ENCODE assay signal across 11 mouse cellular contexts in genomic region chr11:87246724-87247493, GRCm38 (mm10).
DNase-seq lines count a peak whose midpoint lies in the region; ATAC-seq and TF ChIP-seq lines count a peak whose summit lies in the region.
"Had no signal": no experiment of that assay in that cellular context is flagged by ENCODE, and none has a peak within 500 bp of the region (broad histone marks: within the 10 kb centered on the region; RNA-seq: fewer than 3 reads in every experiment).

No protein-coding gene starts in this region.

- TF ChIP-seq EP300 in stomach, postnatal 0 days (optimal IDR thresholded peaks at IDR 0.05) = no peak

- 48% methylated on average over 9 of the region's 9 CpGs for WGBS in kidney, embryonic 16.5 days
- WGBS in stomach, postnatal 0 days = 59% methylated on average over 9 of the region's 9 CpGs
- WGBS in cerebellum, adult 2 months = 59% methylated on average over 9 of the region's 9 CpGs

- ATAC-seq in frontal cortex, adult (ENCODE audit: low TSS enrichment) = peak; percentile 42; the same call in 1 of the 2 replicates
- no peak for ATAC-seq in kidney, embryonic 16.5 days (ENCODE audit: low FRiP score, low TSS enrichment)
- no peak for ATAC-seq in stomach, postnatal 0 days (ENCODE audit: low FRiP score, low TSS enrichment)
- ATAC-seq: activated CD4-positive, CD25-positive, alpha-beta regulatory T cell, adult 4 months had no signal

- H3K4me3 ChIP-seq in kidney, embryonic 16.5 days (ENCODE audit: low read length) = no peak overlapping the region
- H3K4me3 ChIP-seq in stomach, postnatal 0 days (ENCODE audit: low read depth, low read length) = no peak overlapping the region
- H3K4me3 ChIP-seq in cerebellum, adult 2 months (replicated peaks; ENCODE audit: insufficient read depth, low read depth, low read length) = no peak overlapping the region
- H3K4me3 ChIP-seq: erythroblast, embryonic 14.5 days; liver, embryonic 15.5 days had no signal

- TF ChIP-seq CTCF in stomach, postnatal 0 days (IDR thresholded peaks at IDR 0.05; ENCODE audit: low read depth) = peak; percentile 45
- TF ChIP-seq CTCF in cerebellum, adult 2 months (IDR thresholded peaks at IDR 0.05; ENCODE audit: borderline replicate concordance, insufficient read depth, low read depth, low read length) = no peak

- no peak for TF ChIP-seq POLR2A in cerebellum, adult 2 months (IDR thresholded peaks at IDR 0.05; ENCODE audit: borderline replicate concordance, insufficient read depth, low read length)

- peaks cover 9% of the 10 kb centered on the region for H3K4me1 ChIP-seq in kidney, embryonic 16.5 days (ENCODE audit: insufficient read depth, low read length)
- H3K4me1 ChIP-seq in stomach, postnatal 0 days (replicated peaks; ENCODE audit: control insufficient read depth, insufficient read depth) = no peaks in the 10 kb centered on the region
- peaks cover 3% of the 10 kb centered on the region; the same call in 1 of the 2 replicates for H3K4me1 ChIP-seq in cerebellum, adult 2 months (ENCODE audit: control insufficient read depth, insufficient read depth, low read length)
- H3K4me1 ChIP-seq: liver, embryonic 15.5 days had no signal

- H3K4me2 ChIP-seq in kidney, embryonic 16.5 days (replicated peaks; ENCODE audit: low read depth, low read length) = no peak overlapping the region
- H3K4me2 ChIP-seq in stomach, postnatal 0 days (replicated peaks; ENCODE audit: low read depth) = no peak overlapping the region
- H3K4me2 ChIP-seq: liver, embryonic 15.5 days had no signal

- H3K27me3 ChIP-seq in kidney, embryonic 16.5 days (ENCODE audit: insufficient read depth, low read length) = no peaks in the 10 kb centered on the region
- no peaks in the 10 kb centered on the region for H3K27me3 ChIP-seq in stomach, postnatal 0 days (ENCODE audit: control insufficient read depth, insufficient read depth, low read length)
- no peaks in the 10 kb centered on the region for H3K27me3 ChIP-seq in cerebellum, adult 2 months (ENCODE audit: control insufficient read depth, insufficient read depth, low read length)
- H3K27me3 ChIP-seq: liver, embryonic 15.5 days had no signal

- H3K9ac ChIP-seq in kidney, embryonic 16.5 days (replicated peaks; ENCODE audit: low read length) = no peak overlapping the region
- H3K9ac ChIP-seq in stomach, postnatal 0 days (ENCODE audit: low read length) = no peak overlapping the region
- H3K9ac ChIP-seq: liver, embryonic 15.5 days had no signal

- peak overlapping the region; percentile 4; the same call in 1 of the 2 replicates for H3K27ac ChIP-seq in kidney, embryonic 16.5 days (ENCODE audit: low read length)
- no peak overlapping the region for H3K27ac ChIP-seq in stomach, postnatal 0 days (replicated peaks)
- H3K27ac ChIP-seq in cerebellum, adult 2 months (ENCODE audit: insufficient read depth, low read length) = no peak overlapping the region
- H3K27ac ChIP-seq: liver, embryonic 15.5 days had no signal

- no peaks in the 10 kb centered on the region for H3K36me3 ChIP-seq in kidney, embryonic 16.5 days (ENCODE audit: insufficient read depth, low read length)
- H3K36me3 ChIP-seq in stomach, postnatal 0 days (ENCODE audit: control insufficient read depth, insufficient read depth, low read length) = no peaks in the 10 kb centered on the region
- H3K36me3 ChIP-seq: liver, embryonic 15.5 days had no signal

- no peaks in the 10 kb centered on the region for H3K9me3 ChIP-seq in kidney, embryonic 16.5 days (ENCODE audit: low read length)
- H3K9me3 ChIP-seq in stomach, postnatal 0 days (ENCODE audit: control insufficient read depth, low read length) = no peaks in the 10 kb centered on the region
- H3K9me3 ChIP-seq: liver, embryonic 15.5 days had no signal

- DNase-seq in frontal cortex, postnatal 25 days (ENCODE audit: low spot score in 2 of 2) = no peak
- no peak for DNase-seq in kidney, adult 11 months
- DNase-seq in thymus, postnatal 14 days = peak; percentile 47
- no peak for DNase-seq in thymus, adult 18-20 months
- no peak for DNase-seq in stomach, postnatal 0 days (ENCODE audit: low spot score)
- DNase-seq in cerebellum, adult 2 months = no peak
